Comparison of ENCODE assay signal across 25 mouse cellular contexts in the genomic region with DNA sequence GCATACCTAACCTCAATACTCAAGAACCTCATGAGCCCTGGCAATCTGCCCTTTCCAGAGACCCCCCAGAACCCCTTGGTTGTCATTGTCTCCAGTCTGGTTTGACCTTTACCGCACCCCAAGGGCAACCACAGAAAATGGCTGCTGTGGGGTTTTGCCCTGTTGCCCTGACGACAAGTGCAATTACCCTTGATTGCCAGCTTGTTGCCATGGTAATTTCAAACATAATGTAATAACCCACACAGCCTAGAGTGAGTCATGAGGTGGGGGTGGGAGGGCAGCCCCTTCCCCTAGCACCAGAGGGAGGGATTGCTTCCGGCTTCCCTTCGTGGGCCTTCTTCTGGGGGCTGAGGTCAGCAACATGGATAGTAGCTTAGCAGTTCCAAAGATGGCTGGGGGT. TPM values are rescaled to one million over a fixed set of nuclear protein-coding genes. Genes with fewer than 3 reads are reported as not detected.
DNase-seq lines count a peak whose midpoint lies in the region; ATAC-seq and TF ChIP-seq lines count a peak whose summit lies in the region.
"Had no signal": no experiment of that assay in that cellular context is flagged by ENCODE, and none has a peak within 500 bp of the region (broad histone marks: within the 10 kb centered on the region; RNA-seq: fewer than 3 reads in every experiment).

No protein-coding gene starts in this region.

- no peak overlapping the region for H3K9ac ChIP-seq in forebrain, embryonic 14.5 days (ENCODE audit: low read length)
- H3K9ac ChIP-seq in forebrain, embryonic 11.5 days (ENCODE audit: low read length): no peak overlapping the region
- H3K9ac ChIP-seq: embryonic facial prominence, embryonic 13.5 days; heart, embryonic 12.5 days; hindbrain, embryonic 15.5 days had no signal

- no peaks in the 10 kb centered on the region for H3K36me3 ChIP-seq in forebrain, embryonic 14.5 days (ENCODE audit: control insufficient read depth, insufficient read depth, low read length)
- no peaks in the 10 kb centered on the region for H3K36me3 ChIP-seq in forebrain, embryonic 11.5 days (ENCODE audit: control insufficient read depth, insufficient read depth, low read length)
- H3K36me3 ChIP-seq: embryonic facial prominence, embryonic 13.5 days; G1E; heart, embryonic 12.5 days; hindbrain, embryonic 15.5 days had no signal

- DNase-seq in forebrain, embryonic 14.5 days (ENCODE audit: low spot score): peak; percentile 33
- no peak for DNase-seq in forebrain, embryonic 11.5 days (ENCODE audit: low spot score)
- no peak for DNase-seq in layer of hippocampus, adult 2 months (ENCODE audit: low spot score in 2 of 2)
- DNase-seq in layer of hippocampus, postnatal 25 days (ENCODE audit: extremely low spot score in 1 of 2, low spot score in 1 of 2): no peak
- peak; percentile 35 for DNase-seq in brain, embryonic 14.5 days (ENCODE audit: low read depth)
- DNase-seq in induced T-regulatory cell, adult 2 months (ENCODE audit: low read depth): peak; percentile 13
- DNase-seq in heart, postnatal 4 days: no peak
- no peak for DNase-seq in right cerebral cortex, postnatal 25 days
- DNase-seq: adrenal gland, postnatal 10 days; B cell, adult 2 months; cerebellum, adult 2 months; embryo, embryonic 11 days; gastrocnemius, adult 2 months; gastrocnemius, postnatal 25 days had no signal

- H3K4me2 ChIP-seq in forebrain, embryonic 14.5 days (ENCODE audit: low read length): no peak overlapping the region
- no peak overlapping the region for H3K4me2 ChIP-seq in forebrain, embryonic 11.5 days (ENCODE audit: low read depth, low read length, severe bottlenecking)
- H3K4me2 ChIP-seq: embryonic facial prominence, embryonic 13.5 days; heart, embryonic 12.5 days; hindbrain, embryonic 15.5 days had no signal

- no peak for ATAC-seq in forebrain, embryonic 14.5 days
- ATAC-seq in forebrain, embryonic 11.5 days (replicated peaks; ENCODE audit: low FRiP score): no peak
- ATAC-seq: CD4-positive, CD25-positive, alpha-beta regulatory T cell, adult 4 months; inflammation-experienced regulatory T-cells, adult 6 months had no signal

- H3K27me3 ChIP-seq in forebrain, embryonic 14.5 days (replicated peaks; ENCODE audit: control insufficient read depth, insufficient read depth, low read length): no peaks in the 10 kb centered on the region
- no peaks in the 10 kb centered on the region for H3K27me3 ChIP-seq in forebrain, embryonic 11.5 days (ENCODE audit: control insufficient read depth, insufficient read depth, low read length)

- peaks cover 12% of the 10 kb centered on the region for H3K4me1 ChIP-seq in forebrain, embryonic 14.5 days (ENCODE audit: control insufficient read depth, insufficient read depth, low read length)
- peaks cover 13% of the 10 kb centered on the region; the same call in 1 of the 2 replicates for H3K4me1 ChIP-seq in forebrain, embryonic 11.5 days (replicated peaks; ENCODE audit: control insufficient read depth, insufficient read depth, low read length)

- WGBS in forebrain, embryonic 14.5 days: 60% methylated on average over 4 of the region's 4 CpGs
- WGBS in forebrain, embryonic 11.5 days: 73% methylated on average over 4 of the region's 4 CpGs

- no peaks in the 10 kb centered on the region for H3K9me3 ChIP-seq in forebrain, embryonic 14.5 days (replicated peaks; ENCODE audit: control insufficient read depth, low read length)
- no peaks in the 10 kb centered on the region for H3K9me3 ChIP-seq in forebrain, embryonic 11.5 days (ENCODE audit: control insufficient read depth, low read length)
- H3K9me3 ChIP-seq: embryonic facial prominence, embryonic 13.5 days; G1E; heart, embryonic 12.5 days; hindbrain, embryonic 15.5 days had no signal

- TF ChIP-seq CTCF in layer of hippocampus, adult 2 months (conservative IDR thresholded peaks at IDR 0.05): no peak
- TF ChIP-seq CTCF in brain, embryonic 14.5 days (IDR thresholded peaks at IDR 0.05; ENCODE audit: borderline replicate concordance, extremely low read depth, insufficient read depth, insufficient read length): no peak

- H3K27ac ChIP-seq in forebrain, embryonic 14.5 days (ENCODE audit: low read depth, low read length): no peak overlapping the region
- no peak overlapping the region for H3K27ac ChIP-seq in forebrain, embryonic 11.5 days (ENCODE audit: low read depth, low read length)
- peak overlapping the region; percentile 91 for H3K27ac ChIP-seq in layer of hippocampus, adult 2 months
- H3K27ac ChIP-seq: embryonic facial prominence, embryonic 13.5 days; gastrocnemius, adult 2 months; hindbrain, embryonic 15.5 days had no signal

- TF ChIP-seq POLR2A in brain, embryonic 14.5 days (IDR thresholded peaks at IDR 0.05; ENCODE audit: borderline replicate concordance, extremely low read depth, insufficient read depth, insufficient read length, poor library complexity, severe bottlenecking): no peak

- H3K4me3 ChIP-seq in forebrain, embryonic 14.5 days (ENCODE audit: low read depth, low read length): no peak overlapping the region
- no peak overlapping the region for H3K4me3 ChIP-seq in forebrain, embryonic 11.5 days (ENCODE audit: low read depth, low read length)
- no peak overlapping the region for H3K4me3 ChIP-seq in layer of hippocampus, adult 2 months
- H3K4me3 ChIP-seq: embryonic facial prominence, embryonic 13.5 days; gastrocnemius, adult 2 months; heart, embryonic 12.5 days; hindbrain, embryonic 15.5 days had no signal

RNA-seq across cellular contexts. Expression of gene Camkv, which starts 3.3 kb away (rescaled TPM):
- 25.1 and 40.8 TPM in 2 replicates for polyA plus RNA-seq in forebrain, embryonic 14.5 days (2014; fragmentation: Nextera tagmentation; extraction: Ambion mirVana)
- polyA plus RNA-seq in forebrain, embryonic 11.5 days (2014; fragmentation: Nextera tagmentation; extraction: Ambion mirVana): 7.4 and 8.0 TPM in 2 replicates
- total RNA-seq in layer of hippocampus, adult 2 months (2021): 100 to 1,000 TPM; 532 to 547 TPM
- total RNA-seq in layer of hippocampus, postnatal 25 days (2021): 100 to 1,000 TPM; 509 to 559 TPM
- 40.3 and 70.1 TPM in 2 replicates for polyA plus RNA-seq in brain, embryonic 14.5 days (2012; rRNA removed)
- not detected for total RNA-seq in heart, postnatal 4 days (2021)
- total RNA-seq: granulocyte monocyte progenitor cell, adult 5-6 weeks; heart, postnatal 25 days had no signal
- polyA plus RNA-seq: CD4-positive, CD25-positive, alpha-beta regulatory T cell, adult 4 months; G1E; inflammation-experienced regulatory T-cells, adult 6 months had no signal

RNA-seq across cellular contexts. Expression of gene Actl11, which starts 4.0 kb away (rescaled TPM):
- polyA plus RNA-seq in forebrain, embryonic 14.5 days (2014; fragmentation: Nextera tagmentation; extraction: Ambion mirVana): not detected in 2 replicates
- not detected in 2 replicates for polyA plus RNA-seq in forebrain, embryonic 11.5 days (2014; fragmentation: Nextera tagmentation; extraction: Ambion mirVana)
- not detected for total RNA-seq in layer of hippocampus, adult 2 months (2021)
- not detected for total RNA-seq in layer of hippocampus, postnatal 25 days (2021)
- polyA plus RNA-seq in brain, embryonic 14.5 days (2012; rRNA removed): not detected in 2 replicates
- total RNA-seq in heart, postnatal 4 days (2021): not detected
- total RNA-seq: adrenal gland, postnatal 10 days; gastrocnemius, adult 2 months; gastrocnemius, postnatal 25 days; granulocyte monocyte progenitor cell, adult 5-6 weeks; heart, adult 8-10 months; heart, postnatal 25 days had no signal
- polyA plus RNA-seq: CD4-positive, CD25-positive, alpha-beta regulatory T cell, adult 4 months; cerebellum, adult 2 months; embryonic facial prominence, embryonic 13.5 days; G1E; heart, embryonic 12.5 days; heart, embryonic 16.5 days; hindbrain, embryonic 11.5 days; hindbrain, embryonic 15.5 days; inflammation-experienced regulatory T-cells, adult 6 months had no signal

RNA-seq across cellular contexts. Expression of gene Traip, which starts 17.7 kb away (rescaled TPM):
- polyA plus RNA-seq in forebrain, embryonic 14.5 days (2014; fragmentation: Nextera tagmentation; extraction: Ambion mirVana): 17.1 and 20.5 TPM in 2 replicates
- polyA plus RNA-seq in forebrain, embryonic 11.5 days (2014; fragmentation: Nextera tagmentation; extraction: Ambion mirVana): 38.2 and 39.7 TPM in 2 replicates
- total RNA-seq in layer of hippocampus, adult 2 months (2021): 10 to 100 TPM; 23.1 to 23.9 TPM
- total RNA-seq in layer of hippocampus, postnatal 25 days (2021): 10 to 100 TPM; 17.2 to 19.1 TPM
- 6.9 and 7.8 TPM in 2 replicates for polyA plus RNA-seq in brain, embryonic 14.5 days (2012; rRNA removed)
- total RNA-seq in heart, postnatal 4 days (2021): 10 to 100 TPM in 1 of 2 experiments, 1 to 10 TPM in 1; 7.4 to 10.5 TPM

RNA-seq across cellular contexts. Expression of gene Mst1r, which starts 25.5 kb away (rescaled TPM):
- 0.23 and 1.2 TPM in 2 replicates for polyA plus RNA-seq in forebrain, embryonic 14.5 days (2014; fragmentation: Nextera tagmentation; extraction: Ambion mirVana)
- 0.36 and 0.43 TPM in 2 replicates for polyA plus RNA-seq in forebrain, embryonic 11.5 days (2014; fragmentation: Nextera tagmentation; extraction: Ambion mirVana)
- 1 to 10 TPM; 1.3 to 2.4 TPM for total RNA-seq in layer of hippocampus, adult 2 months (2021)
- total RNA-seq in layer of hippocampus, postnatal 25 days (2021): 1 to 10 TPM; 1.6 to 2.6 TPM
- 4.2 and 6.5 TPM in 2 replicates for polyA plus RNA-seq in brain, embryonic 14.5 days (2012; rRNA removed)
- 1 to 10 TPM; 2.9 to 3.1 TPM for total RNA-seq in heart, postnatal 4 days (2021)
- total RNA-seq: G1E had no signal
- polyA plus RNA-seq: CD4-positive, CD25-positive, alpha-beta regulatory T cell, adult 4 months had no signal

RNA-seq across cellular contexts. Expression of gene Uba7, which starts 43.1 kb away (rescaled TPM):
- 3.1 and 4.7 TPM in 2 replicates for polyA plus RNA-seq in forebrain, embryonic 14.5 days (2014; fragmentation: Nextera tagmentation; extraction: Ambion mirVana)
- 7.9 and 8.4 TPM in 2 replicates for polyA plus RNA-seq in forebrain, embryonic 11.5 days (2014; fragmentation: Nextera tagmentation; extraction: Ambion mirVana)
- 1 to 10 TPM; 5.4 to 5.7 TPM for total RNA-seq in layer of hippocampus, adult 2 months (2021)
- total RNA-seq in layer of hippocampus, postnatal 25 days (2021): 1 to 10 TPM; 3.8 to 5.2 TPM
- 4.3 and 5.8 TPM in 2 replicates for polyA plus RNA-seq in brain, embryonic 14.5 days (2012; rRNA removed)
- 10 to 100 TPM; 13.6 to 13.9 TPM for total RNA-seq in heart, postnatal 4 days (2021)

Comparison
In these comparisons a context has a peak if more than half of its experiments do, and no peak if none do; other contexts are left out.
1. DNase-seq: peak in forebrain, embryonic 14.5 days (single experiment), brain, embryonic 14.5 days (single experiment) and induced T-regulatory cell, adult 2 months (single experiment); none in forebrain, embryonic 11.5 days (single experiment), layer of hippocampus, adult 2 months (0 of 2), layer of hippocampus, postnatal 25 days (0 of 2), heart, postnatal 4 days (single experiment) and right cerebral cortex, postnatal 25 days (single experiment).
2. RNA of gene Camkv, which starts 3.3 kb away (total RNA-seq): 509 to 559 TPM in layer of hippocampus, postnatal 25 days and 532 to 547 TPM in layer of hippocampus, adult 2 months; not detected in heart, postnatal 4 days; every median in the first group is over 100 times any median in the second.